Comparison of ENCODE assay signal across 34 mouse cellular contexts in genomic region chr19:29385822-29386221, GRCm38 (mm10). TPM values are rescaled to one million over a fixed set of nuclear protein-coding genes. Genes with fewer than 3 reads are reported as not detected.
DNase-seq lines count a peak whose midpoint lies in the region; ATAC-seq and TF ChIP-seq lines count a peak whose summit lies in the region.
"Had no signal": no experiment of that assay in that cellular context is flagged by ENCODE, and none has a peak within 500 bp of the region (broad histone marks: within the 10 kb centered on the region; RNA-seq: fewer than 3 reads in every experiment).

No protein-coding gene starts in this region.

- H3K27me3 ChIP-seq in heart, embryonic 10.5 days (ENCODE audit: insufficient read depth, poor library complexity, severe bottlenecking), result no peaks in the 10 kb centered on the region
- no peaks in the 10 kb centered on the region for H3K27me3 ChIP-seq in midbrain, embryonic 15.5 days (replicated peaks)
- H3K27me3 ChIP-seq in midbrain, postnatal 0 days (ENCODE audit: insufficient read depth, low read length), result no peaks in the 10 kb centered on the region
- H3K27me3 ChIP-seq in MEL (ENCODE audit: control insufficient read depth in 1 of 2, insufficient read depth in 2 of 2, low read length in 2 of 2), result no peaks in the 10 kb centered on the region
- H3K27me3 ChIP-seq: embryonic facial prominence, embryonic 12.5 days; embryonic facial prominence, embryonic 15.5 days; forebrain, embryonic 13.5 days; Patski had no signal

- TF ChIP-seq EP300 in MEL (IDR thresholded peaks at IDR 0.05; ENCODE audit: low read depth in 1 of 2, low read length in 2 of 2), result no peak

- no peak overlapping the region for H3K27ac ChIP-seq in heart, embryonic 10.5 days
- no peak overlapping the region for H3K27ac ChIP-seq in midbrain, embryonic 15.5 days
- no peak overlapping the region for H3K27ac ChIP-seq in midbrain, postnatal 0 days (ENCODE audit: low read depth, low read length)
- no peak overlapping the region for H3K27ac ChIP-seq in MEL (ENCODE audit: control insufficient read depth, low read depth, low read length)
- H3K27ac ChIP-seq: embryonic facial prominence, embryonic 12.5 days; embryonic facial prominence, embryonic 15.5 days; forebrain, embryonic 13.5 days; heart, adult 2 months; hindbrain, embryonic 14.5 days had no signal

- WGBS in heart, embryonic 10.5 days, result 81% methylated on average over 4 of the region's 4 CpGs
- 71% methylated on average over 4 of the region's 4 CpGs for WGBS in midbrain, embryonic 15.5 days
- 65% methylated on average over 4 of the region's 4 CpGs for WGBS in midbrain, postnatal 0 days

- TF ChIP-seq RAD21 in MEL (IDR thresholded peaks at IDR 0.05; ENCODE audit: low read depth, low read length), result no peak

- H3K79me2 ChIP-seq in MEL (ENCODE audit: control insufficient read depth, insufficient read depth, low read length, poor library complexity), result no peaks in the 10 kb centered on the region

- DNase-seq in heart, embryonic 10.5 days (ENCODE audit: low spot score), result peak; percentile 35
- DNase-seq in heart, postnatal 36 days, result no peak
- DNase-seq in midbrain, postnatal 0 days (ENCODE audit: low spot score), result no peak
- no peak for DNase-seq in MEL (ENCODE audit: low read depth, low spot score)
- peak; percentile 12 for DNase-seq in brain, adult 2 months (ENCODE audit: low read depth, low spot score)
- DNase-seq in spleen, postnatal 36 days (ENCODE audit: low spot score in 2 of 2), result no peak
- no peak for DNase-seq in frontal cortex, postnatal 25 days (ENCODE audit: low spot score in 2 of 2)
- DNase-seq: adrenal gland, adult 2 months; adrenal gland, postnatal 14 days; cerebellum, adult 18-20 months; cerebellum, adult 9-10 months; cerebellum, postnatal 14 days; gastrocnemius, postnatal 10 days; gastrocnemius, postnatal 36 days; heart, adult 2 months had no signal

- H3K4me2 ChIP-seq in midbrain, embryonic 15.5 days, result no peak overlapping the region
- H3K4me2 ChIP-seq in midbrain, postnatal 0 days (ENCODE audit: low read depth, low read length, poor library complexity, severe bottlenecking), result no peak overlapping the region
- H3K4me2 ChIP-seq: embryonic facial prominence, embryonic 12.5 days; embryonic facial prominence, embryonic 15.5 days; forebrain, embryonic 13.5 days; heart, embryonic 11.5 days; hindbrain, embryonic 14.5 days had no signal

- ATAC-seq in midbrain, embryonic 15.5 days (replicated peaks), result peak; percentile 75; the same call in 1 of the 2 replicates
- ATAC-seq in midbrain, postnatal 0 days (ENCODE audit: low FRiP score), result no peak
- ATAC-seq: CD4-positive, CD25-positive, alpha-beta regulatory T cell, adult 4 months; forebrain, embryonic 13.5 days; intestine, postnatal 0 days; Patski had no signal

- H3K9me3 ChIP-seq in heart, embryonic 10.5 days, result no peaks in the 10 kb centered on the region
- H3K9me3 ChIP-seq in midbrain, embryonic 15.5 days, result no peaks in the 10 kb centered on the region
- H3K9me3 ChIP-seq in midbrain, postnatal 0 days (ENCODE audit: low read length), result no peaks in the 10 kb centered on the region
- H3K9me3 ChIP-seq in MEL (replicated peaks; ENCODE audit: insufficient read depth, low read length), result no peaks in the 10 kb centered on the region
- H3K9me3 ChIP-seq: embryonic facial prominence, embryonic 12.5 days; embryonic facial prominence, embryonic 15.5 days; forebrain, embryonic 13.5 days had no signal

- intact Hi-C loops in heart, postnatal 36 days (cut with DNase I), result no loop called here

- H3K36me3 ChIP-seq in heart, embryonic 10.5 days, result no peaks in the 10 kb centered on the region
- H3K36me3 ChIP-seq in midbrain, embryonic 15.5 days (replicated peaks), result no peaks in the 10 kb centered on the region
- no peaks in the 10 kb centered on the region for H3K36me3 ChIP-seq in midbrain, postnatal 0 days (ENCODE audit: insufficient read depth, low read length)
- peaks cover 4 to 22% of the 10 kb centered on the region in 2 experiments; a peak in 3 of 4 replicates for H3K36me3 ChIP-seq in MEL (ENCODE audit: control insufficient read depth in 1 of 2, insufficient read depth in 2 of 2, low read length in 2 of 2)
- H3K36me3 ChIP-seq: embryonic facial prominence, embryonic 12.5 days; embryonic facial prominence, embryonic 15.5 days had no signal

- no peak overlapping the region for H3K9ac ChIP-seq in midbrain, embryonic 15.5 days
- no peak overlapping the region for H3K9ac ChIP-seq in midbrain, postnatal 0 days (replicated peaks; ENCODE audit: low read length, poor library complexity, severe bottlenecking)
- H3K9ac ChIP-seq in MEL (ENCODE audit: control insufficient read depth, low read depth, low read length, poor library complexity, severe bottlenecking), result no peak overlapping the region
- H3K9ac ChIP-seq: embryonic facial prominence, embryonic 12.5 days; embryonic facial prominence, embryonic 15.5 days; forebrain, embryonic 13.5 days; hindbrain, embryonic 14.5 days had no signal

- TF ChIP-seq CTCF in midbrain, postnatal 0 days (IDR thresholded peaks at IDR 0.05), result no peak
- no peak for TF ChIP-seq CTCF in MEL (IDR thresholded peaks at IDR 0.05 in 2 of 3, conservative IDR thresholded peaks at IDR 0.05 in 1 of 3; ENCODE audit: control insufficient read depth in 1 of 3, insufficient read depth in 1 of 3, low read depth in 2 of 3, low read length in 3 of 3, poor library complexity in 1 of 3, severe bottlenecking in 1 of 3)

- no peak for TF ChIP-seq POLR2A in MEL (IDR thresholded peaks at IDR 0.05; ENCODE audit: control insufficient read depth in 1 of 2, insufficient read depth in 1 of 2, low read depth in 1 of 2, low read length in 2 of 2, poor library complexity in 1 of 2)

- no peak overlapping the region for H3K4me3 ChIP-seq in heart, embryonic 10.5 days
- H3K4me3 ChIP-seq in midbrain, embryonic 15.5 days, result no peak overlapping the region
- no peak overlapping the region for H3K4me3 ChIP-seq in midbrain, postnatal 0 days (ENCODE audit: low read depth, low read length)
- no peak overlapping the region for H3K4me3 ChIP-seq in MEL (ENCODE audit: control insufficient read depth in 1 of 2, insufficient read depth in 1 of 2, low read depth in 2 of 2, low read length in 2 of 2)
- H3K4me3 ChIP-seq: embryonic facial prominence, embryonic 12.5 days; embryonic facial prominence, embryonic 15.5 days; forebrain, embryonic 13.5 days; heart, adult 2 months had no signal

- no peaks in the 10 kb centered on the region for H3K4me1 ChIP-seq in heart, embryonic 10.5 days
- no peaks in the 10 kb centered on the region for H3K4me1 ChIP-seq in midbrain, embryonic 15.5 days
- no peaks in the 10 kb centered on the region for H3K4me1 ChIP-seq in midbrain, postnatal 0 days (ENCODE audit: insufficient read depth, low read length)
- H3K4me1 ChIP-seq in MEL (ENCODE audit: control insufficient read depth in 1 of 2, insufficient read depth in 2 of 2, low read length in 2 of 2), result peaks cover 17 to 23% of the 10 kb centered on the region in 2 experiments
- H3K4me1 ChIP-seq: embryonic facial prominence, embryonic 12.5 days; embryonic facial prominence, embryonic 15.5 days; forebrain, embryonic 13.5 days had no signal

TF ChIP-seq in MEL, 35 proteins besides CTCF, POLR2A, EP300 and RAD21:
- TF ChIP-seq MAX (IDR thresholded peaks at IDR 0.05; ENCODE audit: low read length), result 0 out of 2 replicates have a peak, but pooled peaks have one; percentile 15
- TF ChIP-seq ZMIZ1 (IDR thresholded peaks at IDR 0.05; ENCODE audit: low read depth, low read length), result 0 out of 2 replicates have a peak, but pooled peaks have one; percentile 39
- TF ChIP-seq CHD1 (IDR thresholded peaks at IDR 0.05; ENCODE audit: low read depth, low read length), result no peak

RNA-seq across cellular contexts. Expression of gene Cd274, which starts 18.6 kb away (rescaled TPM):
- 0.39 and 0.41 TPM in 2 replicates for polyA plus RNA-seq in heart, embryonic 10.5 days (2016; fragmentation: Nextera tagmentation; extraction: Ambion mirVana)
- total RNA-seq in heart, postnatal 36 days (2021), result 1 to 10 TPM; 2.3 to 3.3 TPM
- polyA plus RNA-seq in midbrain, embryonic 15.5 days (2015; fragmentation: Nextera tagmentation; extraction: Ambion mirVana), result 0.77 and 0.83 TPM in 2 replicates
- total RNA-seq in midbrain, postnatal 0 days (2014; rRNA removed), result 0.22 and 0.66 TPM in 2 replicates
- polyA plus RNA-seq in midbrain, postnatal 0 days (2015; fragmentation: Nextera tagmentation; extraction: Ambion mirVana), result 0.16 and 0.38 TPM in 2 replicates
- total RNA-seq in MEL (2012; rRNA removed), result 3.1 and 3.2 TPM in 2 replicates
- 1 to 10 TPM in 1 of 2 experiments, not detected in 1; 5.0 TPM for polyA plus RNA-seq in MEL (2012; ENCODE audit: insufficient read depth in 1 of 2, insufficient read length in 2 of 2, low read depth in 1 of 2, low replicate concordance in 2 of 2, missing spikeins in 1 of 2)

RNA-seq across cellular contexts. Expression of gene Plgrkt, which starts 18.6 kb away (rescaled TPM):
- polyA plus RNA-seq in heart, embryonic 10.5 days (2016; fragmentation: Nextera tagmentation; extraction: Ambion mirVana), result 41.5 and 42.5 TPM in 2 replicates
- total RNA-seq in heart, postnatal 36 days (2021), result 10 to 100 TPM; 26.6 to 27.9 TPM
- 76.6 and 85.7 TPM in 2 replicates for polyA plus RNA-seq in midbrain, embryonic 15.5 days (2015; fragmentation: Nextera tagmentation; extraction: Ambion mirVana)
- total RNA-seq in midbrain, postnatal 0 days (2014; rRNA removed), result 25.9 and 26.4 TPM in 2 replicates
- 61.9 and 63.5 TPM in 2 replicates for polyA plus RNA-seq in midbrain, postnatal 0 days (2015; fragmentation: Nextera tagmentation; extraction: Ambion mirVana)
- total RNA-seq in MEL (2012; rRNA removed), result 107 and 117 TPM in 2 replicates
- polyA plus RNA-seq in MEL (2012; ENCODE audit: insufficient read depth in 1 of 2, insufficient read length in 2 of 2, low read depth in 1 of 2, low replicate concordance in 2 of 2, missing spikeins in 1 of 2), result 100 to 1,000 TPM in 1 of 2 experiments, not detected in 1; 145 TPM

RNA-seq across cellular contexts. Expression of gene Pdcd1lg2, which starts 24.9 kb away (rescaled TPM):
- not detected in 2 replicates for polyA plus RNA-seq in heart, embryonic 10.5 days (2016; fragmentation: Nextera tagmentation; extraction: Ambion mirVana)
- not detected for total RNA-seq in heart, postnatal 36 days (2021)
- polyA plus RNA-seq in midbrain, embryonic 15.5 days (2015; fragmentation: Nextera tagmentation; extraction: Ambion mirVana), result 0.10 TPM in 1 of 2 replicates, not detected in the other
- 0.24 and 0.71 TPM in 2 replicates for total RNA-seq in midbrain, postnatal 0 days (2014; rRNA removed)
- polyA plus RNA-seq in midbrain, postnatal 0 days (2015; fragmentation: Nextera tagmentation; extraction: Ambion mirVana), result 0.15 TPM in 1 of 2 replicates, not detected in the other
- 1.3 and 1.7 TPM in 2 replicates for total RNA-seq in MEL (2012; rRNA removed)
- polyA plus RNA-seq in MEL (2012; ENCODE audit: insufficient read depth in 1 of 2, insufficient read length in 2 of 2, low read depth in 1 of 2, low replicate concordance in 2 of 2, missing spikeins in 1 of 2), result 1 to 10 TPM in 1 of 2 experiments, not detected in 1; 5.4 TPM
- total RNA-seq: adrenal gland, adult 2 months; adrenal gland, postnatal 14 days; adrenal gland, postnatal 4 days; ES-E14; gastrocnemius, adult 18-20 months; gastrocnemius, postnatal 10 days; gastrocnemius, postnatal 36 days; granulocyte monocyte progenitor cell, adult 5-6 weeks; heart, adult 2 months; heart, postnatal 25 days had no signal
- polyA plus RNA-seq: adrenal gland, adult 2 months; C2C12; embryonic facial prominence, embryonic 15.5 days; forebrain, embryonic 13.5 days; heart, embryonic 11.5 days; heart, embryonic 14.5 days; heart, postnatal 0 days; hindbrain, embryonic 11.5 days; intestine, embryonic 14.5 days; intestine, postnatal 0 days had no signal

RNA-seq across cellular contexts. Expression of gene Rln1, which starts 51.4 kb away (rescaled TPM):
- polyA plus RNA-seq in heart, embryonic 10.5 days (2016; fragmentation: Nextera tagmentation; extraction: Ambion mirVana), result 0.38 TPM in 1 of 2 replicates, not detected in the other
- not detected for total RNA-seq in heart, postnatal 36 days (2021)
- polyA plus RNA-seq in midbrain, embryonic 15.5 days (2015; fragmentation: Nextera tagmentation; extraction: Ambion mirVana), result 2.4 and 2.5 TPM in 2 replicates
- total RNA-seq in midbrain, postnatal 0 days (2014; rRNA removed), result 4.5 and 5.8 TPM in 2 replicates
- 6.9 and 7.2 TPM in 2 replicates for polyA plus RNA-seq in midbrain, postnatal 0 days (2015; fragmentation: Nextera tagmentation; extraction: Ambion mirVana)
- 0.04 TPM in 1 of 2 replicates, not detected in the other for total RNA-seq in MEL (2012; rRNA removed)
- not detected for polyA plus RNA-seq in MEL (2012; ENCODE audit: insufficient read depth in 1 of 2, insufficient read length in 2 of 2, low read depth in 1 of 2, low replicate concordance in 2 of 2, missing spikeins in 1 of 2)
- total RNA-seq: adrenal gland, adult 2 months; adrenal gland, postnatal 14 days; adrenal gland, postnatal 4 days; gastrocnemius, adult 18-20 months; gastrocnemius, postnatal 10 days; gastrocnemius, postnatal 36 days; granulocyte monocyte progenitor cell, adult 5-6 weeks; heart, adult 2 months; heart, postnatal 25 days had no signal
- polyA plus RNA-seq: adrenal gland, adult 2 months; CD4-positive, CD25-positive, alpha-beta regulatory T cell, adult 4 months; heart, adult 2 months; intestine, postnatal 0 days; Patski had no signal

Comparison
In these comparisons a context has a peak if more than half of its experiments do, and no peak if none do; other contexts are left out.
1. DNase-seq: peak in heart, embryonic 10.5 days (single experiment) and brain, adult 2 months (single experiment); none in heart, postnatal 36 days (0 of 2), midbrain, postnatal 0 days (single experiment), MEL (single experiment), spleen, postnatal 36 days (0 of 2) and frontal cortex, postnatal 25 days (0 of 2).